8 mouse cellular contexts compared by ENCODE assay signal in genomic region chr10:95561616-95562015, GRCm38 (mm10). TPM values are rescaled to one million over a fixed set of nuclear protein-coding genes. Genes with fewer than 3 reads are reported as not detected.
DNase-seq lines count a peak whose midpoint lies in the region; ATAC-seq and TF ChIP-seq lines count a peak whose summit lies in the region.

No protein-coding gene starts in this region.

- H3K27me3 ChIP-seq in embryonic facial prominence, embryonic 15.5 days, result no peaks in the 10 kb centered on the region
- H3K27me3 ChIP-seq in limb, embryonic 10.5 days (ENCODE audit: low read depth, poor library complexity, severe bottlenecking), result no peaks in the 10 kb centered on the region
- no peaks in the 10 kb centered on the region for H3K27me3 ChIP-seq in neural tube, embryonic 15.5 days (replicated peaks)

- ATAC-seq in embryonic facial prominence, embryonic 15.5 days (ENCODE audit: insufficient number of reproducible peaks, low FRiP score, low TSS enrichment, low read depth), result no peak
- no peak for ATAC-seq in neural tube, embryonic 15.5 days (ENCODE audit: low FRiP score)
- no peak for ATAC-seq in cerebellum, adult (ENCODE audit: insufficient number of reproducible peaks, low FRiP score, low TSS enrichment)

- H3K9me3 ChIP-seq in embryonic facial prominence, embryonic 15.5 days (replicated peaks), result no peaks in the 10 kb centered on the region
- no peaks in the 10 kb centered on the region for H3K9me3 ChIP-seq in limb, embryonic 10.5 days (replicated peaks)
- H3K9me3 ChIP-seq in neural tube, embryonic 15.5 days (replicated peaks), result no peaks in the 10 kb centered on the region

- no peak for DNase-seq in left cerebral cortex, adult 2 months (ENCODE audit: extremely low spot score in 1 of 2, low spot score in 2 of 2)
- DNase-seq in left cerebral cortex, adult 9 months (ENCODE audit: low spot score in 2 of 2), result no peak
- no peak for DNase-seq in limb, embryonic 10.5 days (ENCODE audit: low spot score)
- DNase-seq in right cerebral cortex, postnatal 10 days (ENCODE audit: low spot score in 2 of 2), result no peak
- DNase-seq in cerebellum, postnatal 25 days, result no peak

- peak overlapping the region; percentile 61 for H3K4me2 ChIP-seq in embryonic facial prominence, embryonic 15.5 days (replicated peaks)
- peak overlapping the region; percentile 84 for H3K4me2 ChIP-seq in neural tube, embryonic 15.5 days

- intact Hi-C loops in left cerebral cortex, adult 2 months (cut with DNase I), result loop anchor here (2.0 to 5.0 kb wide), 5 partner anchors 49 to 381 kb away; partner anchors contain the start of genes Anapc15-ps and Eea1

- peak overlapping the region; percentile 10; the same call in 1 of the 2 replicates for H3K9ac ChIP-seq in embryonic facial prominence, embryonic 15.5 days
- peak overlapping the region; percentile 93; the same call in 1 of the 2 replicates for H3K9ac ChIP-seq in neural tube, embryonic 15.5 days (replicated peaks)

- 13% methylated on average over 7 of the region's 7 CpGs for WGBS in embryonic facial prominence, embryonic 15.5 days
- 76% methylated on average over 7 of the region's 7 CpGs for WGBS in limb, embryonic 10.5 days
- 41% methylated on average over 7 of the region's 7 CpGs for WGBS in neural tube, embryonic 15.5 days

- H3K4me1 ChIP-seq in embryonic facial prominence, embryonic 15.5 days, result peaks cover 35% of the 10 kb centered on the region
- H3K4me1 ChIP-seq in limb, embryonic 10.5 days, result peaks cover 32% of the 10 kb centered on the region
- H3K4me1 ChIP-seq in neural tube, embryonic 15.5 days, result peaks cover 48% of the 10 kb centered on the region

- TF ChIP-seq CTCF in left cerebral cortex, adult 2 months (IDR thresholded peaks at IDR 0.05), result no peak

- H3K36me3 ChIP-seq in embryonic facial prominence, embryonic 15.5 days, result 0 out of 2 replicates have a peak, but pooled peaks cover 3% of the 10 kb centered on the region
- peaks cover 29% of the 10 kb centered on the region for H3K36me3 ChIP-seq in limb, embryonic 10.5 days
- 0 out of 2 replicates have a peak, but pooled peaks cover 3% of the 10 kb centered on the region for H3K36me3 ChIP-seq in neural tube, embryonic 15.5 days

- peak overlapping the region; percentile 96 for H3K4me3 ChIP-seq in left cerebral cortex, adult 2 months
- peak overlapping the region; percentile 91 for H3K4me3 ChIP-seq in embryonic facial prominence, embryonic 15.5 days (replicated peaks)
- peak overlapping the region; percentile 92 for H3K4me3 ChIP-seq in limb, embryonic 10.5 days
- H3K4me3 ChIP-seq in neural tube, embryonic 15.5 days (replicated peaks), result peak overlapping the region; percentile 69

- peak overlapping the region; percentile 16; the same call in 1 of the 2 replicates for H3K27ac ChIP-seq in left cerebral cortex, adult 2 months
- H3K27ac ChIP-seq in embryonic facial prominence, embryonic 15.5 days (replicated peaks), result peak overlapping the region; percentile 36; the same call in 1 of the 2 replicates
- no peak overlapping the region for H3K27ac ChIP-seq in limb, embryonic 10.5 days
- no peak overlapping the region for H3K27ac ChIP-seq in neural tube, embryonic 15.5 days (replicated peaks)

RNA-seq across cellular contexts. Expression of gene Nudt4, which starts 2.3 kb away (rescaled TPM):
- total RNA-seq in left cerebral cortex, adult 2 months (2021), result 100 to 1,000 TPM; 140 to 147 TPM
- 81.1 and 82.2 TPM in 2 replicates for polyA plus RNA-seq in embryonic facial prominence, embryonic 15.5 days (2015; fragmentation: Nextera tagmentation; extraction: Ambion mirVana)
- polyA plus RNA-seq in limb, embryonic 10.5 days (2016; fragmentation: Nextera tagmentation; extraction: Ambion mirVana), result 76.0 and 78.7 TPM in 2 replicates
- polyA plus RNA-seq in neural tube, embryonic 15.5 days (2015; fragmentation: Nextera tagmentation; extraction: Ambion mirVana), result 73.5 and 75.5 TPM in 2 replicates

RNA-seq across cellular contexts. Expression of gene Ube2n, which starts 46.7 kb away (rescaled TPM):
- total RNA-seq in left cerebral cortex, adult 2 months (2021), result 100 to 1,000 TPM; 196 to 198 TPM
- polyA plus RNA-seq in embryonic facial prominence, embryonic 15.5 days (2015; fragmentation: Nextera tagmentation; extraction: Ambion mirVana), result 292 and 300 TPM in 2 replicates
- polyA plus RNA-seq in limb, embryonic 10.5 days (2016; fragmentation: Nextera tagmentation; extraction: Ambion mirVana), result 432 and 466 TPM in 2 replicates
- 358 and 359 TPM in 2 replicates for polyA plus RNA-seq in neural tube, embryonic 15.5 days (2015; fragmentation: Nextera tagmentation; extraction: Ambion mirVana)

RNA-seq across cellular contexts. Expression of gene Mrpl42, which starts 59.9 kb away (rescaled TPM):
- 10 to 100 TPM; 69.0 to 71.2 TPM for total RNA-seq in left cerebral cortex, adult 2 months (2021)
- 258 and 260 TPM in 2 replicates for polyA plus RNA-seq in embryonic facial prominence, embryonic 15.5 days (2015; fragmentation: Nextera tagmentation; extraction: Ambion mirVana)
- polyA plus RNA-seq in limb, embryonic 10.5 days (2016; fragmentation: Nextera tagmentation; extraction: Ambion mirVana), result 356 and 383 TPM in 2 replicates
- polyA plus RNA-seq in neural tube, embryonic 15.5 days (2015; fragmentation: Nextera tagmentation; extraction: Ambion mirVana), result 286 and 296 TPM in 2 replicates

Comparison
In these comparisons a context has a peak if more than half of its experiments do, and no peak if none do; other contexts are left out.
1. H3K27ac ChIP-seq: peak in left cerebral cortex, adult 2 months (single experiment) and embryonic facial prominence, embryonic 15.5 days (single experiment); none in limb, embryonic 10.5 days (single experiment) and neural tube, embryonic 15.5 days (single experiment).
2. Peak in every context shown above with its lines, with median percentiles within 50 percentile points of each other: H3K4me3 ChIP-seq.